Mouse (Mus musculus) limb, embryonic 13.5 days (tissue): ENCODE data around the gene Rbfox2. TPM values are rescaled to one million over a fixed set of nuclear protein-coding genes. Genes with fewer than 3 reads are reported as not detected.

Experiments used
- ATAC-seq: fragments of 200-750 bp; cut with Nextera tagmentation; 2 replicates; pipeline ENCODE4 v1.8.0; 2017; ENCODE audit warnings: low read depth, moderate number of reproducible peaks, moderate TSS enrichment; ENCODE audit not compliant: low FRiP score
- H3K27ac ChIP-seq: fragments of 300-500 bp; sonication (generic); 2 replicates; pipeline ENCODE4 v1.5.1; 2015; ENCODE audit warnings: inconsistent platforms, mild to moderate bottlenecking, moderate library complexity
- H3K27me3 ChIP-seq: fragments of 300-500 bp; sonication (generic); 2 replicates; pipeline ENCODE4 v1.6.1; 2015; ENCODE audit warnings: mild to moderate bottlenecking, inconsistent platforms
- H3K36me3 ChIP-seq: fragments of 300-500 bp; sonication (generic); 2 replicates; pipeline ENCODE4 v1.6.1; 2015; ENCODE audit warnings: inconsistent platforms, mild to moderate bottlenecking, moderate library complexity
- H3K4me1 ChIP-seq: fragments of 300-500 bp; sonication (generic); 2 replicates; pipeline ENCODE4 v1.6.1; 2015; ENCODE audit warnings: inconsistent platforms
- H3K4me2 ChIP-seq: fragments of 300-500 bp; sonication (generic); replicated peaks from 2 replicates; pipeline ENCODE4 v1.6.1; 2015; ENCODE audit warnings: inconsistent platforms, mild to moderate bottlenecking, moderate library complexity
- H3K4me3 ChIP-seq: fragments of 300-500 bp; sonication (generic); 2 replicates; pipeline ENCODE4 v1.5.1; 2015; ENCODE audit warnings: moderate library complexity, mild to moderate bottlenecking, inconsistent platforms
- H3K9ac ChIP-seq: fragments of 300-500 bp; sonication (generic); 2 replicates; pipeline ENCODE4 v1.6.1; 2015; ENCODE audit warnings: mild to moderate bottlenecking, inconsistent platforms
- H3K9me3 ChIP-seq: fragments of 300-500 bp; sonication (generic); 2 replicates; pipeline ENCODE4 v1.6.1; 2016; ENCODE audit warnings: inconsistent platforms
- WGBS: fragments of 180-500 bp; shearing (Covaris S2); methylation state at CpG from one replicate; pipeline ENCODE4 v1.1.7; 2015; 5-methylcytosine and 5-hydroxymethylcytosine counted together
- polyA plus RNA-seq: library from polyadenylated mRNA; unstranded; fragments of >200 nt; fragmentation: Nextera tagmentation; extraction: Ambion mirVana; gene quantifications from 2 replicates; pipeline ENCODE4 v1.2.1, GENCODE M21; 2015

Rbfox2 gene
- polyA plus RNA-seq, 1 experiment from 2014 or later: 83.1 TPM

DNA sequence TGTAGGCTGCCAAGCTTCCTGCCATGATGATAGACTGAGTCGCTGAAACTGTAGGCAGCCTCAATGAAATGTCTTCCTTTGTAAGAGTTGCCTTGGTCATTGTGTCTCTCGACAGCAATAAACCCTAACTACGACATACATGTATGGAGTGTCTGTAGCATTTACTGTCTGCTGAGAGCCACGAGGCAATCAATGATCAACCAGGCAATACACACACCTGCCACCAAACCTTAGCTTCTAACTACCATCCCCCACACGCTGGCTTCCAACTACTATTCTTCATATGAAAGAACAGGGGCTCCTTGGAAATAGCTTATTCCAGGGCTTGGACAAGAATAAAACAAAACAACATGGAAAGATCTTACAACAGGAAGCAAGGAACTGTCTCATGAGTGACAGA lies 42.5 kb downstream of the Rbfox2 start:
- Histone ChIP-seq H3K9me3 (no peaks in the 10 kb centered on the region), H3K9ac (no peak overlapping the region), H3K36me3 (no peaks in the 10 kb centered on the region), H3K27me3 (no peaks in the 10 kb centered on the region), H3K4me1 (peaks cover 46% of the 10 kb centered on the region), H3K4me2 (no peak overlapping the region), H3K27ac (no peak overlapping the region), H3K4me3 (no peak overlapping the region)
- WGBS: 90% methylated on average over 5 of the region's 5 CpGs
- no peak for ATAC-seq

- ATAC-seq: no peak
- no peaks in the 10 kb centered on the region for H3K36me3 ChIP-seq
- no peaks in the 10 kb centered on the region for H3K9me3 ChIP-seq
- no peaks in the 10 kb centered on the region for H3K27me3 ChIP-seq
- WGBS: 88% methylated on average over 2 of the region's 2 CpGs
- no peak overlapping the region for H3K27ac ChIP-seq
- H3K4me3 ChIP-seq: no peak overlapping the region
- no peak overlapping the region for H3K4me2 ChIP-seq
- peaks cover 52% of the 10 kb centered on the region for H3K4me1 ChIP-seq
- H3K9ac ChIP-seq: no peak overlapping the region
Measured at GRCm38 (mm10) chr15:77262782-77263181, 44.0 kb downstream of the Rbfox2 start.

GRCm38 (mm10) chr15:77257437-77258229 lies 49.2 kb downstream of the Rbfox2 start:
- no peaks in the 10 kb centered on the region for H3K9me3 ChIP-seq
- WGBS: 4% methylated on average over 6 of the region's 6 CpGs
- peak; percentile 82 for ATAC-seq
- peak overlapping the region; percentile 91 for H3K27ac ChIP-seq
- peak overlapping the region; percentile 19; the same call in 1 of the 2 replicates for H3K4me3 ChIP-seq
- peaks cover 70% of the 10 kb centered on the region for H3K4me1 ChIP-seq
- H3K9ac ChIP-seq: no peak overlapping the region
- peak overlapping the region; percentile 54 for H3K4me2 ChIP-seq
- H3K36me3 ChIP-seq: no peaks in the 10 kb centered on the region
- no peaks in the 10 kb centered on the region for H3K27me3 ChIP-seq

GRCm38 (mm10) chr15:77256782-77257181 lies 50.0 kb downstream of the Rbfox2 start:
- Histone ChIP-seq H3K4me2 (peak overlapping the region; percentile 54), H3K4me3 (peak overlapping the region; percentile 19; the same call in 1 of the 2 replicates), H3K36me3 (no peaks in the 10 kb centered on the region), H3K9me3 (no peaks in the 10 kb centered on the region), H3K9ac (no peak overlapping the region), H3K4me1 (peaks cover 78% of the 10 kb centered on the region), H3K27ac (peak overlapping the region; percentile 89), H3K27me3 (no peaks in the 10 kb centered on the region)
- WGBS: 46% methylated on average over 4 of the region's 4 CpGs
- no peak for ATAC-seq

DNA sequence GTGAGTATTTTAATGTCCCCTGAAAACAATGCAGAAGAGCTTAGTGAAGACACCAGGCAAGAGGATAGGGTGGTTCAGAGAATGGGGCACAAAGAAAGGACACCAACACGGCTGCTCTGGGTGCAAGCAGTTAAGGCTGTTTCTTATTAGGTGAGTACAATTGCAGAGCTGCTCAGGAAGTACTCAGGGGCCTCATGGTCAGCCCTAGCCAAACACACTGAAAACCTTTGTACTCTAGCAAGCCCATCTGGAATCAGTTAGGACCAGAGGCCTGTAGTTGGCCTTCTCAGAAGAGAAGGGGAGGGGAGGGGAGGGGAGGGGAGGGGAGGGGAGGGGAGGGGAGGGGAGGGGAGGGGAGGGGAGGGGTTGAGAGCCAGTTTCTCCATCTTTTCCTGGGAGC lies 52.2 kb downstream of the Rbfox2 start:
- H3K27me3 ChIP-seq: no peaks in the 10 kb centered on the region
- H3K4me3 ChIP-seq: no peak overlapping the region
- H3K9me3 ChIP-seq: no peaks in the 10 kb centered on the region
- peak overlapping the region; percentile 35 for H3K4me2 ChIP-seq
- WGBS: 17% methylated on average over 1 of the region's 1 CpGs
- no peak overlapping the region for H3K9ac ChIP-seq
- H3K27ac ChIP-seq: peak overlapping the region; percentile 94
- no peaks in the 10 kb centered on the region for H3K36me3 ChIP-seq
- ATAC-seq: peak; percentile 86
- peaks cover 88% of the 10 kb centered on the region for H3K4me1 ChIP-seq

DNA sequence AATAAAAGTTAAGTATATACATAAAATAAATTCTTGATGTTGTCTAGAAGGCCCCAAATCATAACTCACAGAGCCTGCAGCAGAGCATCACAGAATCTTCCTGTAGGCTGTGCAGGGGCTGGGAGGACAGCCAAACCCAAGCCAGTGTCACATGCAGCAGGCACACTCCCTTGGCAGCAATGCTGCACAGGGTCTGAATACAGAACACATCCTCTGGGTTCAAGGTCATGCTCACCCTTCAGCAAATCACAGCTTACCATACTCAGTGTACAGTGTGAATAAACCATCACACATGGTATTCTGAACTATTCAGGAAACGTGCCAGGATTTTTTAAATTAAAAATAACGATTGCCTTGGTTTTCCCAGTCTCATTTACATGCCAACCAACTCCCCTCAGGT lies 52.7 kb downstream of the Rbfox2 start:
- 0 out of 2 replicates have a peak overlapping the region, but pooled peaks have one; percentile 0 for H3K4me3 ChIP-seq
- 23% methylated on average over 2 of the region's 2 CpGs for WGBS
- H3K27me3 ChIP-seq: no peaks in the 10 kb centered on the region
- H3K4me2 ChIP-seq: peak overlapping the region; percentile 35
- H3K36me3 ChIP-seq: no peaks in the 10 kb centered on the region
- peaks cover 87% of the 10 kb centered on the region for H3K4me1 ChIP-seq
- peak overlapping the region; percentile 94 for H3K27ac ChIP-seq
- no peak overlapping the region for H3K9ac ChIP-seq
- H3K9me3 ChIP-seq: no peaks in the 10 kb centered on the region
- ATAC-seq: peak; percentile 55

GRCm38 (mm10) chr15:77251706-77252105 lies 55.1 kb downstream of the Rbfox2 start:
- no peaks in the 10 kb centered on the region for H3K36me3 ChIP-seq
- no peak overlapping the region for H3K27ac ChIP-seq
- H3K9me3 ChIP-seq: no peaks in the 10 kb centered on the region
- no peaks in the 10 kb centered on the region for H3K27me3 ChIP-seq
- H3K4me2 ChIP-seq: no peak overlapping the region
- H3K4me1 ChIP-seq: peaks cover 75% of the 10 kb centered on the region
- no peak overlapping the region for H3K9ac ChIP-seq
- ATAC-seq: no peak
- H3K4me3 ChIP-seq: no peak overlapping the region
- 55% methylated on average over 3 of the region's 3 CpGs for WGBS

DNA sequence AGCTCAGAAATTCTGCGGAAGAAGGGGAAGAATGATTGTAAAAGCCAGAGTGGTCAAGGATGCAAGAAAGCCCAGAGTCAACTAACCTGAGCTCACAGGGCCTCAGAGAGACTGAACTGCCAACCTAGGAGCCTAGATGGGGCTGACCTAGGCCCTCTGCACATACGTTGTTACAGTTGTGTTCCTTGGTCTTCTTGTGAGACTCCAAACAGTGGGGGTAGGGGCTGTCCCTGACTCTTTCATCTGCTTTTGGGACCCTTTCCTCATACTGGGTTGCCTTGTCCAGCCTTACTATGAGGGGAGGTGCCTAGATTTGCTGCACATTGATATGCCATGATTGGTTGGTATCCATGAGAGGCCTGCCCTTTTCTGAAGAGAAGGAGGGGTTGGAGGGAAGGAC lies 56.0 kb downstream of the Rbfox2 start:
- Histone ChIP-seq H3K9ac (no peak overlapping the region), H3K4me2 (no peak overlapping the region), H3K4me1 (peaks cover 76% of the 10 kb centered on the region), H3K4me3 (no peak overlapping the region), H3K9me3 (no peaks in the 10 kb centered on the region), H3K27me3 (no peaks in the 10 kb centered on the region), H3K27ac (no peak overlapping the region), H3K36me3 (no peaks in the 10 kb centered on the region)
- WGBS: 81% methylated on average over 2 of the region's 2 CpGs
- ATAC-seq: no peak

DNA sequence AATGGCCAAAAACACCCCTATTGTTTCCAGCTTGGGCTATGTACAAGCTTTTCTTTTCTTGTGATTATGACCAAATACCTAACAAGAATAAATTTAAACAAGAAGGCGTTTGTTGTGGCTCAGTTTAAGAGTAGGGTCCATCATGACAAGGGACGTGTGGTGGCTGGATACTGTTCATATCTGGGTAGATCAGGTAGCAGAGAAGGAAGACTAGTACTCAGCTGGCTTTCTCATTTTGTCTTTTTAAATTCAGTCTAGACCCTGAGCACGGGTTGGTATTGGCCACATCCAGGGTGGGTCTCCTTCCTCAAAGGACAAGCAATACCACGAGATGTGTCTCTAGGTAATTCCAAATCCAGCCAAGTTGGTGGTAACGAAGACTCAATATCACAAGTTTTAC lies 57.4 kb downstream of the Rbfox2 start:
- Histone ChIP-seq H3K27ac (no peak overlapping the region), H3K9ac (no peak overlapping the region), H3K27me3 (no peaks in the 10 kb centered on the region), H3K9me3 (no peaks in the 10 kb centered on the region), H3K4me2 (no peak overlapping the region), H3K4me3 (no peak overlapping the region), H3K36me3 (no peaks in the 10 kb centered on the region), H3K4me1 (peaks cover 75% of the 10 kb centered on the region)
- ATAC-seq: no peak
- WGBS: 86% methylated on average over 5 of the region's 5 CpGs

DNA sequence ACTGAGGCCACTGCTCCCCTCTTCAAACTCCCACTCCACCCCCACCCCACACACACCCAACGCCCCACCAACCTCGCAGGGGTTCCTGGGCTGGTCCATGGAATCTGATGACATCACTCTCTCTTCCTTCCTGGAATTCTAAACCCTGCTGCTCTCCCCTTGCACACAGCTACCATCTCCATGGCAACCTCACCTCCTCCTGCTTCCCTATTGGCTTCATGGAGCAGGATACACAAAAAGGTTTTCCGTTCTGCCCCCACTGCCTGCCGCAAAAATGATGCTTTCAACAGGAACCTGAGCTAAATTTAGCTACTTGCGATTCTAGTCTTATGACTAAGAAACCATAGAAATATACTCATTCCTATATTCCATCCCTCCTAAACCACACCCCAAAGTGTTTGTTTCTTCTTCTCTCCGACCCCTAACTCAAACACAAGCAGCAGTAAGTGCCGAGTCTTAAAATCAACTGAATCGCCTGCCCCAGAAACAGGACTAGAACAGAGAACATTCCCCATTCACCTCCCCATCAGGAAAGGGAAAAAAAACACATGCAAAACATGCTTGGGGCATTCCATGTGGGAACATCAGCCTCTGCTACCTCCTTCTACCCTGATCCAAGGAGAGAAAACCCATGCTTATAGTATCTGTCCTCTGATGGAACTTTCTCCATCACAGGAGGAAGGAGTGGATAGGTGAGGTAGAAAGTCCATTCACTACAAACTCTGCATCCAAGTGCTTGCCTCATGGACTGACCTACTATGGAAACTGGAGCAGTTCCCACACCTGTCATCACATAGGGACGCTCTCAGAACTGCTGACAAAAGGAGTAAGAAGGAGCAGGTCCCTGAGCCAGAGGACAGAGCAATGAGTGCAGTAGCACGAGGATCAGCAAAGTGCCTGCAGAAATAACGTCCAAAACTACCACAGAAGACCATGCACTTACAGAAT lies 61.1 kb downstream of the Rbfox2 start:
- Histone ChIP-seq H3K4me2 (peak overlapping the region; percentile 50), H3K27ac (peak overlapping the region; percentile 80), H3K4me1 (peaks cover 49% of the 10 kb centered on the region), H3K9ac (peak overlapping the region; percentile 53), H3K9me3 (no peaks in the 10 kb centered on the region), H3K36me3 (no peaks in the 10 kb centered on the region), H3K4me3 (peak overlapping the region; percentile 5; the same call in 1 of the 2 replicates), H3K27me3 (no peaks in the 10 kb centered on the region)
- 19% methylated on average over 11 of the region's 11 CpGs for WGBS
- peak; percentile 94 for ATAC-seq

DNA sequence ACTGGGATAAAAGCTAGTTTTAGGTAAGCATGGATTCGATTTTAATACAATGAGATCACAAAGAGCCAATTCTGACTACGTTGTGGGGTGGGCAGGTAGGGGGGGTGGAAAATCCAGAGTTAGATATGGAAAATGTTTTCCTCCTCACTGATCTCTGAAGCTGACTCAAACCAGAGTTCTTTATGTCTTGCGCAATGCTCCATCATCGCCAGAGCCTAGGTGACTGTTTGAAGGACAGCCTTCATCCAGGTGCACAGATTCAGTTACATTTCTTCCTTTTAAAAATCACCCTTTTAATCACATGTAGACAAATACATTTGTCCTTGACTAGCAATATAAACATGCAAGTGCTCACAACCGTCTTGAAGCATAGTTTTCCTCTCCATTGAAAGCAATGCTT lies 62.2 kb downstream of the Rbfox2 start:
- Histone ChIP-seq H3K27me3 (no peaks in the 10 kb centered on the region), H3K27ac (no peak overlapping the region), H3K4me1 (peaks cover 48% of the 10 kb centered on the region), H3K36me3 (no peaks in the 10 kb centered on the region), H3K9ac (no peak overlapping the region), H3K4me2 (no peak overlapping the region), H3K9me3 (no peaks in the 10 kb centered on the region), H3K4me3 (no peak overlapping the region)
- 78% methylated on average over 5 of the region's 5 CpGs for whole genome bisulfite sequencing
- no peak for ATAC-seq

GRCm38 (mm10) chr15:77243876-77244560 lies 62.8 kb downstream of the Rbfox2 start:
- H3K36me3 ChIP-seq: no peaks in the 10 kb centered on the region
- no peak overlapping the region for H3K4me3 ChIP-seq
- H3K9ac ChIP-seq: no peak overlapping the region
- H3K27me3 ChIP-seq: no peaks in the 10 kb centered on the region
- H3K4me2 ChIP-seq: no peak overlapping the region
- 89% methylated on average over 5 of the region's 5 CpGs for WGBS
- no peaks in the 10 kb centered on the region for H3K9me3 ChIP-seq
- no peak overlapping the region for H3K27ac ChIP-seq
- no peak for ATAC-seq
- H3K4me1 ChIP-seq: peaks cover 46% of the 10 kb centered on the region
